Mouse (Mus musculus) 3T3-L1 (cell line): ENCODE measurements at regions not wholly inside any gene's neighbourhood (a gene's known extent, or its start where the extent isn't known, plus 50 kb on each side); places are given as distances from the start of the nearest gene placed in this dataset.

Source experiments
- DNase-seq: peaks from one replicate; pipeline ENCODE4 v3.0.0-alpha.2; 2015; ENCODE audit warnings: low read depth, low spot score

- no peak for DNase-seq
These were observed 285.7 kb downstream of the Icos start for GRCm38 (mm10) chr1:61263466-61263865.

DNA sequence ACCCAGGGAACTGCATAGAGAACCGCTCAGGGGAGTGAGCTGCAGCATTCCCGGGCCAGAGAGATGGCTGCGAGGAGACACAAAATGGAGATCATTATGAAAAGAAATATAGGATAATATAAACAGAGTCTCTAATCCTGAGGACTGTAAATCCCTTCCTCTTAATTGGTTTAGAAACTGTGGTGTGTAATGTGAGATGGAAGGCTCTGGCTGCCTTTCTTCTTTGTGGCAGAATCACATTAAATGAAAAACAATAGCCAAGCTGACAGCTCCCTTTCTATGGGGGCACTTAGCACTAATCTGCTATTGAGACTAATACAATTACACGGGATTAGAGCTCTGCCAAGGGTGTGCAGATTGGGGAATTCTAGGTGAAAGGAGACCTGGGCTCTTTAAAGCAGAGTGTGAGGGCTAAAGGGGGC, 288.0 kb downstream of the Icos start:
- DNase-seq: no peak

- no peak for DNase-seq
These were observed 296.1 kb downstream of the Icos start for GRCm38 (mm10) chr1:61273843-61274242.

- no peak for DNase-seq
These were observed 296.5 kb downstream of the Icos start for GRCm38 (mm10) chr1:61274244-61274643.

GRCm38 (mm10) chr1:61277170-61277710, 299.5 kb downstream of the Icos start:
- no peak for DNase-seq

DNA sequence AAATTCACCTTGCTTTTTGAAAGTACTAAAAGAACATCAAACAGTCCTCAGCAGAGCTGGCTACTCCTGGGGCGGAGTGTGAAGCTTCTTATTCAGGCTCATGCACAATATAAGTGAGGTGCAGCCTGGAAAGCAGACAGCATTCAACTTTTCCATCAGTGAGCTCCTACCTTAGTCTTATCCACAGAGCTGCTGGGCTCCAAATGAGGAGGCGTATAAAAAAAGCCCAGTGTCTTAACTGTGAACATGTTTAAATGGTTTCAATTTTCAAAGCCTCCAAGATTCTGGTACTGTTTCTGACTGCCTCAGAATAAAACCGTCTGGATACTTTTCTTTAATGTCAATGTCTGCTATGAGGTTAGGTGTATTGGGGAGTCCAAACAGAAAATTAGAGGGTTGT, 310.5 kb downstream of the Icos start:
- DNase-seq: no peak

DNA sequence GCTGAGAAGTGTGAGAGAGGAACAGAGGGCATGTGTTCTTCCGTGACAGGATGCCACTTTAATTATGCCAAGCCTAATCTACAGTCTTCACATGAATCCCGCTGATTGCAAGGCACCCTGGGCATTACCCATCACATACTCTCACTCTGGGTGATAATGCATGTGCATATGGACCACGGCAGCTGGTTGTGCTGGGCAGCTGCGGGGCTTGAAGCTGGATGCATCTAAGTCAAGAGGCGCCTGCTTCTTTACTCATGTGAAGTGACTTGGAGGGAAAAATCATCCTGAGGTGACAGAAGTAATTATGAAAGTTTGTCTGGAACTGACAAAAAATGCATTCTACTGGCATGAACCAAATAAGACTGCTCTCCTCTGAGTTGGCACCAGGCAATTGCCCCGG, 311.2 kb downstream of the Icos start:
- DNase-seq: no peak

DNA sequence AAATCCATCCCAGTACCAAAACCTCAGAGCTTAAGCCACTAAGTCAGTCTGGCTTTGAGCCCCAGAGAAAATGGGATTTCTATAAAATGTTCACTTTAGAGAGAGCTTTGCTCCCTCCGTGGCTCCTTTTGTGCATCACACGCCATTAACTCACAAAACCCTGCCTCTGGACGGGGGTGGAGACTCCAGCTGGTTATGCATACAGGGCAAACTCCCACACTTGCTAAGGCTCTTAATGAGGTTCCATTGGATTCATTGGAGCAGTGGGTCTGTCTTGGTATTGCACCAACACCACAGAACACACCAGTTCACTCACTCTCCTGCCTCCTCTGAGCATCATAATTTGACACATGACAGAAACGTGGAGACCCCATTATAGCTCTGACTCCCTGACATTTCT, 311.8 kb downstream of the Icos start:
- DNase-seq: no peak

- DNase-seq: no peak
These were observed 315.4 kb downstream of the Icos start for GRCm38 (mm10) chr1:61293106-61293505.

GRCm38 (mm10) chr1:61295219-61295618, 317.5 kb downstream of the Icos start:
- no peak for DNase-seq

- no peak for DNase-seq
These were observed 319.1 kb downstream of the Icos start for GRCm38 (mm10) chr1:61296831-61297230.

- DNase-seq: no peak
These were observed 319.6 kb downstream of the Icos start for GRCm38 (mm10) chr1:61297361-61297760.

- peak; percentile 76 for DNase-seq
These were observed 320.3 kb downstream of the Icos start for GRCm38 (mm10) chr1:61298064-61298463.

- no peak for DNase-seq
These were observed 321.1 kb downstream of the Icos start for GRCm38 (mm10) chr1:61298779-61299178.

- no peak for DNase-seq
These were observed 322.8 kb downstream of the Icos start for GRCm38 (mm10) chr1:61300491-61300890.

- no peak for DNase-seq
These were observed 323.6 kb downstream of the Icos start for GRCm38 (mm10) chr1:61301041-61302030.

DNA sequence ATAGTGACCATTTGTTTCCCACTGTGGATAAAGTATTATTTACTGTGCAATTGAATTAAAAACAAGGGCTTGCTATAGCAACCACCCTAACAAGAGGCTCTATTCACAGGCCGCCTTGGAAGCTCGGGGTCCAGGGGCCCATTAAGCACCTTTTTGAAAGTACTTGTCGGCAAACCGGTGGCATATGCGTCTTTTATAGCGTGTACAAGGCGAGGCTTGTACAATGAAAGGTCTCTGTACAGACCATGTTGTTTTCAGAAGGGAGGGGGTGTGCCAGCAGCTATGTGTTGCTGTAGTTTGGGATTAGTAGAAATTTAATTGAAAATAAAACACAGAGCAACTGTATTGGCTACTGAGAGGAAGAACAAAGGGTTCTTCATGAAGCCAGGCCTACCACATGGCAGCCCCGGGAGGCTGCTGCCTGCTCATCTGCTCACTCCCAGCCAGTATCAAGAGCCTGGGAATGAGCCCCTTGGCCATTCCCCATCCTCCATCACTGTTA, 324.9 kb downstream of the Icos start:
- DNase-seq: no peak

GRCm38 (mm10) chr1:61306296-61306695, 328.6 kb downstream of the Icos start:
- no peak for DNase-seq

DNA sequence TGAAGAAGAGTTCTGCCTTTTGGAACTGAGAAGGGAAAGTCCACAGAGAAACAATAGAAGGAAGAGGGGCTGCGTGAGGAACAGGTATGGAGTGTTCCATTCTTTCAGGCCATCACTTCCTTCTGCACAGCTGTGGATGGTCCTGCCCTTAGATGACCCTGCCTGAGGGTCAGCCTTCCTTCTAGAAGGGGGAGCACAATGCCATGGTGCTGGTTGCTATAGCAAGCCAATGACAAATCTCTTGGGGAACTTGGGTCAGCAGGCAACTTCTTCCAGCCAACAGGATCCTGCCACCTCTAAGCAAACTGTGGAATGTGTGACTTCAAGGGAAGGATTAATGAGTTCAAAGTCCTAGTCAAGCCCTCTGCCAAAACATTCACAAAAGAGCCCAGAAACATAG, 329.1 kb upstream of the Pard3b start:
- no peak for DNase-seq

DNA sequence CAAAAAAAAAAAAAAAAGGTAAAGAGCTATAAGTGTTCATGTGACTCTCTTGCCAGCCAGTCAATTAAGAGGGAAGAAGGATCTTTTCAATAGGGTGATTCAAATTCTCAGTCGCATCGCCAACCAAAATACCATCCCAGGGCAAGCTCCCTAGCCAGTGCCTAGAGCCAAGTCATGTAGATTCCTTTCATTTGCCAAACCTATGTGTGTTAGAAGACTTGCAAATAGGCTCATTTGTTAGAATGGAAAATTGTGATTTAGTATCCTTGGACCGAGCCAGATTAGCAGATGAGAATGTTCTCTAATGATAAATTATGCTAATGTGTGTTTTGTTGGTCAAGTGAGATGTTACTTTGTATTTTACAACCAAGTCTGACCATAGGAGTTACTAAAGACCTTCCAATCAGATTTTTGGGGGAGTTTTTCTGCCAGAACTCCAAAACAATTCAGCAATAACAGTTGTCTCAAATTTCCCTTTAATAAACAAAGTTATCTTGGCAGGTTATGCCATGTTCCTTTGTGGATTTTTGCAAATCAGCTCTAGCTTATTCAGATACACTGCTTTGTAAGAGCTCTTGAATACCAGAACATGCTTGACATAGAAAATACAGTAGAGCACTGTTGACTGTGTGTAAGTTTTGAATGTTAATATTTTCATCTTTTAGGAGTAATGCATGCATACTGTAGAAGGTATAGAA, 328.4 kb upstream of the Pard3b start:
- no peak for DNase-seq

DNA sequence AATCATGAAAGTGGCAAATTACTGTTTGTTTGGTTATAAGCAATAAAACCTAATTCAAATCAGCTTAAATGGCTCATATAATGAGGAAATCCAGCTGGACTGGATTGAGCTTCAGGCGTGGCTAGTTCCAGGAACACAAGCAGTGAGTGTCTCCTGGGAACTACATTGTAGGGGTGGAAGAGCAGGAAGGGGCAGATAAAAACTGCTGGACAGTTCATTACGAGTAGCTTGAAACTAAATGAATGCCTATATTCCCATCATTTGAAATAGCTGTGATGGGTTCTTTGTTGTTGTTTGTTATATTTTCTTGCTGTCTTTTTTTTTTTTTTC, 327.9 kb upstream of the Pard3b start:
- DNase-seq: no peak

DNA sequence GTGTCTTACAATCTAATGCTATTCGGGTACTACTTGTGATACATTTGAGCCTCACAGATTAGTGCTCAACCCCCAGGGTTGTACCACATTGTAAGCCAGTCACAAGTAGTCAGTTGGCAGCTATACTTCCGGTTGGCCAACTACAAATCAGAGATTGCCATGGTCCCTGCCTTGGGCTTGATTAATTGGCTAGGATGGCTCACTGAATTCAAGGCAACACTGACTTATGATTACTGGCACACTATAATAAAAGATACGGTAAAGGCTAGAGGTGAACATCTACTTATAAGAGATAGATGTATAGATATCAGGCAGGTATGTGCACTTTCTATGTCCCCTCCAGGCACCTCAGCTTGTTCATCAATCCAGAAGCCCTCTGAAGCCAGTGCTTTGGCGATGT, 325.4 kb upstream of the Pard3b start:
- DNase-seq: no peak
